Mouse (Mus musculus): ENCODE results near the gene Twf1.

Twf1 gene

GRCm38 (mm10) chr15:94572746-94573145, 16.9 kb downstream of the Twf1 start:
- DNase-seq (ENCODE audit: low spot score) = no peak

DNA sequence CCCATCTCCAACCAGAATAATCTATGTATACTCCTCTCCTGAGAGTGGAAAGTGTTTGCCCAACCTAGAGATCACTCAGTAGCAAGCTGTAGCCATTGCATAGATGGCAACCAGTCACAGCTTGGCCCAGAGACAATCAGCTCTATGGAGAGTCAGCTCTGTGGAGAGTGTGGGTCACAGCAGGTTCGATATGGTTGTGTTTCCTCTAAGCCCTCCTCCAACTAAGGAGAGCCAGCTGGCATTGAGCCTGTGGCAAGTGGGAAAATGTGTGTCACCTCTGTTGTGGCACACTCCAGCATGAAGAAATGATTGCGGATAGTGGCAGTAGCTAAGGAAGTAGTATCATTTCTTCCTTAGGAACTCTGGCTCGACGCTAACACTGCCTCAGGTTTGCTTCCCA, 18.2 kb downstream of the Twf1 start:
- DNase-seq (ENCODE audit: low spot score) = no peak

GRCm38 (mm10) chr15:94568496-94569182, 21.1 kb downstream of the Twf1 start:
- no peak for DNase-seq (ENCODE audit: low spot score)

GRCm38 (mm10) chr15:94565854-94566253, 23.8 kb downstream of the Twf1 start:
- DNase-seq (ENCODE audit: low spot score) = no peak

DNA sequence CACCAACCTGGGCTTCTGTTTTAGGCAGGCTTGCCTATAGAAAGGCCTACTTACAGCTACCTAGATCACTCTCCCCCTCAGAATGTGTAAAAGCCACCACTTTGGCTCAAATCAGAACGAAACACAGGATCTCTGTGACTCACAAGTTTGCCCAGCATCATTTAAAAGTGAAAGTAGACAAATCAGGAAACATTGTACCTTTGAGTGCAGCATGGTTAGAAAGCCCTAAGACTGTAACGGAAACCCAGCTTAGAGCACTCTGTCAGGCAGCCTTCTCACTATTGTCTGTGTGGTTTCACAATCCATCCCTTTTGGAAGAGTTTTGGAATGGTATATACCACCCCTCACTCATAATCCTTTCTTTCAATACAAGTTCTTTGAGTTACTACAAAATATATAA, 24.8 kb downstream of the Twf1 start:
- DNase-seq (ENCODE audit: low spot score) = no peak

GRCm38 (mm10) chr15:94558895-94559656, 30.6 kb downstream of the Twf1 start:
- DNase-seq (ENCODE audit: low spot score) = no peak

DNA sequence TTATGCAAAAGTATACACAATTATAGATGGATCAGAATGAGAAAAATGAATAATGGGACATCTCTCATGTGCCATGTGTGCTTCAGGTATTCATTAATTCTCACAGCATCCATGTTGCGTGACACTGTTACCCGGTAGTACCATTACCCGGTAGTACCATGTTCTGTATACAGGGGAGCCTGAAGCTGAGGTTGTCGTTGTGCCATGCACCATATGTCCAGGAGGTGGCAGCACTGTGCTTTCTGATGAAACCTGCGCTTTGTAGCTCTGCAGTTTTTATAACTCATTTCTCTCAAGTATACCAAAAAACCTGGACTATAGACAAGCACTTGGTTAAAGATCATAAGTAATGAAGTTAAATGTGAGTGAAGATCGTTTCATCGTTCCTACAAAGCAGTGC, 32.2 kb downstream of the Twf1 start:
- peak; percentile 83 for DNase-seq (ENCODE audit: low spot score)

- no peak for DNase-seq (ENCODE audit: low spot score)
Observed at GRCm38 (mm10) chr15:94553536-94553935, 36.2 kb downstream of the Twf1 start.

- no peak for DNase-seq (ENCODE audit: low spot score)
Observed at GRCm38 (mm10) chr15:94544844-94545243, 44.8 kb downstream of the Twf1 start.

DNA sequence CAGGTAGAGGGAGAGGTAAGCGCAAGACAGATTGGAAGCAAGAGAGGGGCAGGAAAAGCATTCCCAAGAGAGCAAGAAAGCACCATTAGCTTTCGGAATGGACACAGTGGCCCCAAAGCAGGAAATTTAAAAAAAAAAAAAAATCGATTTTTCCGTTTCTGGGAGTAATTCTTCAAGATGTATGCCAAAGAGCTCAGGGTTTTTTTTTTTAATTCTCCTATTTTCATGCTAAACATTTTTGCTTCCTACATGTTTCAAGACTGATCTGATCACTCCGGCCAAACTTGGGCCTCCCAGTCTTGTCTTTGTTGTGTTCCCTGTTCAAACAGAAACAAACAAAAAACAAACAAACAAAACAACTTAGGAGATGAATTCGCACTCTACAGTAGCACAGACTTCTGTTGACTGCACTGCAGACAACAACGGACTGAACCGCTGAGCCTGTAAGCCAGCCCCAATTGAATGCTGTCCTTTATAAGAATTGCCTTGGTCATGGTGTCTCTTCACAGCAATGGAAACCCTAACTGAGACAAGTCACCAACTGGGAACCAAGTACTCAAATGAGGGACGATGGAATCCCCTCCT, 45.5 kb downstream of the Twf1 start:
- DNase-seq (ENCODE audit: low spot score) = no peak

DNA sequence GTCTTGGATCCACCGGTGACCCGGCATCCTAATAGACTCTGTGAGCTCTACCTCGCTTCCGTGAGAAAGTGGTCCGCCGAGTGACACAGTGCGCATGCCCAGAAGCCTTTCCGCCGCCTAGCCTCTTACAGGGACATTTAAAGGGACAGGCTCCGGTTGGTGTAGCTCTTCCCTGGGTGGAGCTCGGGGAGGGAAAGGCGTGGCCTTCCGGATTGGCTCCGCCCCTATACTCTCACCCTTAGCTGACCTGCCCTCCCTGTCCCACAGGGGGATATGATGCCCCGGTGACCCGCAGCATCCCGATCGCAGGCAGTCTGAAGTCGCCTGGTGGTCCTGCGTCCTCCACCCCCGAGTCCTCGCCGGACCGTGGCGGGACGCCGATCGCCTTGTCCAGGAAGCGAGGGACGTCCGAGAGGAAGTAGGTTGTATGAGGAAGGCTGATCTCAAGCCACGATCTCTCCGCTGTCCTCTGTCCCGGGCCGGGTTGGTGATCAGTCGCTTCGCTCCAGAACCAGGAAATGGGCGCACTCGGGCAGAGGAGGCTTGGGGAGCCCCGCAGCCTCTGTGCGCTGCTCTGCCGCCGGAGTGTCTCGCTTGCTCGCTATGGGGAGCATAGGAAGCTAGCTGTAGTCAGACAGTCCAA, 46.2 kb downstream of the Twf1 start, which contains the start of the genes Pus7l and Irak4:
TSS of gene Pus7l (minus strand) at position 139 of the 643 bp plus-strand sequence.
TSS of gene Irak4 (plus strand) at position 235 of the 643 bp plus-strand sequence.
- DNase-seq (ENCODE audit: low spot score) = peak; percentile 81

GRCm38 (mm10) chr15:94542567-94543408, 46.9 kb downstream of the Twf1 start:
- DNase-seq (ENCODE audit: low spot score) = no peak

- DNase-seq (ENCODE audit: low spot score) = no peak
Observed at GRCm38 (mm10) chr15:94539296-94539695, 50.4 kb downstream of the Twf1 start.

- no peak for DNase-seq (ENCODE audit: low spot score)
Observed at GRCm38 (mm10) chr15:94535521-94535920, 54.2 kb downstream of the Twf1 start.

DNA sequence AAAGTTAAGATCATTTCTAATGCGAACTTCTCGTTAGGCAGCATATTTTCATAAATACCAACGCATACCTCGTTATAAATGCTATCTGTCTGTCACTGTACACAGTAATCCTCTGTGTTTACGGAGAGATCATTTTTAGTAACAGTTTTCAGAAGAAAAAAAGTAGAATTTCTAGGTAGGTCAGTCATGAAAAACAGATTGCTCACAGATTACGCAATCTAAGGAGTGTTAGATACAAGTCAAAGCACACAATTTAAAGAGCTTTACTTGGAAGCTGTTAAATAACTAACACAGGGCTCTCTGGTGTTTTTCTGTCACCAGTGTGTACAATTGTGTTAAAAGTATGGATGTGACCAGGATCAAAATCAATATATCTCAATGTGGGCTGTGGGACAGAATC, 56.7 kb downstream of the Twf1 start:
- no peak for DNase-seq (ENCODE audit: low spot score)

DNA sequence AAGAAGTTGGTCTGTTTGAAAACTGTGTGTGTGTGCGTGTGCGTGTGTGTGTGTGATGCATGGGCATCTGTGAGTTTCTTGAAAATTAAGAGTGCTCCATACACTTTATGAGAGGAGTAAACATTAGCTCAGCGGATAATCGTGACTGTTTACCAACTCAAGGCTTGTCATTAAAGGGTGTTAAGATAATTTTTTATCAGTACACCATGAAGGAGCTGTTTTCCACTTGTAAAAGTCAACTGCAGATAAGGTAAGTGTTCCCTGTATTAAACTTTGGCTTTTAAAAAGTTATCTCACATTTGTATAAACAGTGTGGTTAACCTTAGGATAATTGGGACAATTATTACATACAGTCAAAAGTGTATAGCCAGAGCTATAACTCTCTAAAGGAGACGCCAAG, 57.4 kb downstream of the Twf1 start:
- no peak for DNase-seq (ENCODE audit: low spot score)

DNA sequence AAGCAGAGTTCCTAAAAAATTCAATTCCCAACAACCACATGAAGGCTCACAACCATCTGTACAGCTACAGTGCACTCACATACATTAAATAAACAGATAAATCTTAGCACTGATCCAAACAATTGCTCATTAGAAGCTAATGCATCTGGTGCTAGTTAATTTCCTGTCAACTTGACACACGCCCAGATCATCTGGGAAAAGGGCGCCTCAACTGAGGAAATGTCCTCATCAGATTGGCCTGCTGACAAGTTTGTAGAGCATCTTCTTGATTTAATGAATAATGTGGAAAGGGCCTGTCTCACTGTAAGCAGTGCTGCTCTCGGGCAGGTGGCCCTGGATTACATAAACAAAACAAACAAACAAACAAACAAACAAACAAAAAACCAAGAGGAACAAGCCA, 59.2 kb downstream of the Twf1 start:
- DNase-seq (ENCODE audit: low spot score) = no peak
